Mouse (Mus musculus): ENCODE measurements around the gene Fgfr2. TPM values are rescaled to one million over a fixed set of nuclear protein-coding genes. Genes with fewer than 3 reads are reported as not detected.

Gene Fgfr2
- polyA plus RNA-seq, 2 experiments from 2014 or later = not detected

DNA sequence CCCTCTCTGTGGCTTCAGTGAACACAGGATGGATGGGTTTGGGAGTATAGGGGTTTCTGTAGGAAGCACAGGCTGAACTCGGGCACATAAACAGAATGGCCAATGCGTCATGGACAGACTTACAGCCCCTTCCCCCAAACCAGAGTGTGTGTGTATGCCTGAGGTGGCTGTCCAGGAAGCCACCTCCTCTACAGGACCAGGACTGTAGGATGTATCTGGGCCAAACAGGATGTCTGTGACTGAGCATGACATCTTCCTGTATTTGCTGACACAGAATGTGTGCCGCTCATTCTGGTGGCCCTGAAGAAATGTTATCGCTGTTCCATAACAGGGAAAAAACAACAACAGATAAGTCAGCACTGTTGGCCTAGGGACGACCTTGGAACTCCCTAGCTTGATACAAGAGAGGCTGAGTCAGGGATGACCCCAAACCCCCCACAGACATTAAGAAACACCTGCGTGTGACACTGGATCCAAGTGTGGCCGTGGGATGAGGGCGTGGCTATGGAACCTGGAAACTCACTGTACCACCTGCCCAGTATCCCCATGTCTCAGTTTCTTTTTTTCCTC lies 687.6 kb downstream of the Fgfr2 start:
- ATAC-seq = no peak

DNA sequence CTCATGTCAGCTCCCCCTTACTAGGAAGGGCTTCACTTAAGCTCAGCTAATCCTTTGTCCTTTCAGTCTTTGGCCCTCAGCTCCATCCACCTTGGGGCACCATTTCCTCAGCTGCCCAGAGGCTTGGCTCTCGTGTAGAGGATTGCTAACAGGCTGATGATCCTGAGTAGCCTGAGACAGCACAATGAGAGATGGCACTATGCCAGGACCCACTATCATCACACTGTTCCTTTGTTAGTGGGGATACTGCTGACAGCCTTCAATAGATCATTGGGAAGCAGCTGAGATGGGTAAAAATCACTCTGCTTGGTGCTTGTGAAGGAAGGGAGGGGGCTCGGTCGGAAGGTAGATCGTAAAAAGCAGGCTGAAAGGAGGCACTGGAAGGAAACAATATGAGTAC lies 693.8 kb downstream of the Fgfr2 start:
- no peak for ATAC-seq

DNA sequence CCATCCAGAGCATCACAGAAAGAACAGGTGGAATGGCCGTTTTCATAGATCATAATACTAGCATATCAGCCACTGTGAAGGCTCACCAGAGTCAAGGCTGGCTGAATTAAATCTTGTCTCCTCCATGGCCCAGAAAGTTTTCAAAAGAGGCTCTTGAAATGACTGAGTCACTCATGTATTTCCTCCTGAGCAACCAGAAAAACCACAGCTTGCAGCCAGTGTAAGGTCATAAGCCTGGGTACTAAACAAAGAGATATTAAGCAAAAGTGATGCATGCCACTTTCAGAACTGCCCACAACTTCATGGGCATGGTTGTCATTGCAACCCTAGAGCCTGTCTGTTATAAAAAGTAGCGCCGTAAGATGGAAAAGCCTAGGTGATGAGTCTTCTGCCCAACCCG lies 694.8 kb downstream of the Fgfr2 start:
- ATAC-seq = no peak

DNA sequence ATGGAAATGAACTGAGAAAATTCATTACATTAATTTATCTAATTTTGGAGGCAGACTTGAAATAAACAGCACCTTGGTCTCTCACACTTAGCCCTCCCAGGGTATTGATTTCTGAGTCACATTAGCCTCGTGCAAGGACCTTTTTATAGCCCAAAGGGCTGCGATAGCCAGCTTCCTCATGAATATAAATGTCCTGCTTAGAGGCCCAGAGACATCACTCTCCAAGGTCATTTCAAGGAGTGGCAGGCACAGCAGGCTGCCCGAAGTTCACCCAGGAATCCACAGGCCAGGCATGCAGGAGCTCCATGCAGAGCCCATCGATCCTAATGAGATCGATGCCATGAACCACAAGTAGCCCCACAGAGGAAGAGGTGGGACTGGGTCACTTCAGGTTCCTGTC lies 697.1 kb downstream of the Fgfr2 start:
- ATAC-seq = no peak

DNA sequence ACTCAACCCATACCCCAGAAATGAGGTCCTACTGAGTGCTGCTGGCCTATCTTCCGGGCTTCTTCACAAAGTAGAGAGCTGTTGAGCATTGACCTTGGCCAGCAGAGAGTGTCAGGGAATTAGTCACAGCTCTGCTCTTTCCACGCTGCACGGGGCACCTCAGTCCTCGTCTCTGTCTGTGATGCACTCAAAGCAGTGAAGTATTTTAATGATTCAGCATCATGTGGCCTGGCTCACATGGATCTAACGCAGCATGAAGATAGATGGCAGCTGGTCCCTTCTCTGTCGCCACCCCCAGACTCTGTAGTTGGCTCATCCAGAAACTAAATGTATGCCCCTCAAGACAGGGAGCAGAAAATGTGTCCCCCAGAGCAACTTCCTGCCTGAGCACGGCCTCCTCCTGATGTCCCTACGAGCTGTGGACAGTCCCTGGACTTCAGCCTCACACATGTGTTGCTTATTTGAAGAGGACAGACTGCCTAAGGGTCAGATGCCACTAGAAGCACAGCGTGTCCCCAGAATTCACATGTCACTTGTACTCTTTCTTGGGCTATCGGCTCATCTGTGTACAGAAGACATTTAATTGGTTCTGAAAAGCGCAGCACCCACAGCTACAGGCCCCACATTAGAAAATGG lies 697.7 kb downstream of the Fgfr2 start:
- ATAC-seq = no peak

DNA sequence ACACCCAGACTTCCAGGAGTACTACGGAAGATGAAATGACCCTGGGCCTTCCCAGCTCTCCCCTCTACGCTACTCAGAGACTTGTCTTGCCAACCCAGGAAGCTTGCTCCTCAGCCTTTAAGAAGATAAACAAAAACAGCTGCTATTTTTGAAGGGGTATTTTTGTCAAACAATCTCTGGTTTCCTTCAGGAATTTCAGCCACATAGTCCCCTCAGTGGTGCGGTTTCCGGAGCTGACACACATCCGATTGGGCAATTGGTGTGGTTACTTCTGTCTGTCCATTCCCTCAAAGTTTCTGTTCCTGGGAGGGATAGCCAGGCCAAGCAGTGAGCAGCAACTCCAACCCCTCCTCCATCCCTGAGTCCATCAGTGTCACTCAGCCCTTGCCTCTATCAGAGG lies 699.6 kb downstream of the Fgfr2 start:
- ATAC-seq = no peak

DNA sequence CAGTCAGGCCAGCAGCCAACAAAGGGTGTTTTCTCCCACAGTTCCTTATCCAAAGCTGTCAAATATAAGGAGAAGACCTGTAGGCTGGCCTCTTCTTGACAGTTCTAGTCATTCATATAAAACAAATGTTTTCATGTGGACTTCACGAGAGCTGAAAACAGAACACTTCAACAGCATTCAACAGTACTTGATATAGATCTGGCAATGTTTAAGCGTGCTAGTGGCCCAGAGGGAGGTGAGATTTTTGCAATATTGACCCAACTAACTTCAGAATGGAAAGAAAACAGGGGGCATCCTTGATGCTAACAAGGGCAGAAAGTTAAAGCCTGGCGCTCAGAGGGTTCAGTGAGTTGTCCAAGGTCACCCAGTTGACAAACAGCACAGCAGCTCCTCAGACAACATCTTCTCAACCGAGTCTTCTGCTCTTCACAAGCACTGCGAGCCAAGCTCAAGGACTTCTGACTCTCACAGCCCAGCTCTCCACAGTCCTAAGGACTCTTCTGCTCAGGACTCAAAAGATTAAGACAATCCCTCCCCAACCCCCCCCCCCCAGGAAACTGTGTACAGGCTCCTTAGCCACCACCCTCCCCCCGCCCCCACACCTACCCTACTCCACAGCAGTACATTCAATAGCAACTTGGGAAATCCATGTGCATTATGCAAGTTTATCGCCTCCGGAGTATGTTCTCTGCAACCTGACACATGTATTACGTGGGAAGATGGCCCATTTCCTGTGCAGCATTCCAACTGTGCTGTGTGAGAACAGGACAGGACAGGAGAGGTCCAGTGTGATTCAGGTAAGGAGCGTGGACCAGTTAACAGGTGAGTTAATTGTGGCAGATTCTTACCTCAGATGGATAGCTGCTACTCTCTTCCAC lies 703.5 kb downstream of the Fgfr2 start:
- ATAC-seq = no peak

DNA sequence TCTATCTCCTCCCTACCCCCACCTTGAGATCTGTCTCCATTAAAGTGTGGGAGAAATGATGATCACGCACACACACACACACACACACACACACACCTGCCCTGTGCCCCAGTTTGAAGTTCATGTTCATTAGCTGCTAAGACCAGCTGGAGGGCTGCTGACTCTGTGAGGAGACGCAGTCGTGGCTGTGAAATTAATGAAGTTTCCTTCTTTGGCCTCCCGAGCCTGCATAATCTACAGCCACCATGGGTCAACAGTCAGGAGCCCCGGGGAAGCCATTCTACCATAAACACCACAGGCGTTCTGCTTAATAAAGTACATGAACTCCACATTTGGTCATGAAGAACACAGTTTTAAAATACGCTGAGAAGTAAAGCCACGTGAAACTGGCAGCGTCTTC lies 706.3 kb downstream of the Fgfr2 start:
- no peak for ATAC-seq

DNA sequence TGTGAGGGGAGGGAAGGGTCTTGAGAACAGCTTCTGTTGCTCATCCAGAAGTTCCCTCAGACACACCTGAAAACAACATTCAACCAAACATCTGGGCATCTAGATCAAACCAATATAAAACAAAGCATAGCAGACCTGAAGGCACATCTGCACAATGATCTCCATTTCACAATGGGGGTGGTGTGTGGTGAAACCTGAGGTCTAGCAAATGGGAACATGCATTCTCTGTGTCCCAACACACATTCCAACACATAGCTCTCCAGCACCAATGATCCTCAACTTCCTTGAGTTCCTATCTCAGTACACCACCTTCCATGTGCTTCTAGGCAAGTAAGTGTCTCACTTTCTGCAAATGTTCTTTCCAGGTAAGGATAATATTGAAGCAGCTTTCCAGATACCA lies 707.3 kb downstream of the Fgfr2 start:
- ATAC-seq = no peak

DNA sequence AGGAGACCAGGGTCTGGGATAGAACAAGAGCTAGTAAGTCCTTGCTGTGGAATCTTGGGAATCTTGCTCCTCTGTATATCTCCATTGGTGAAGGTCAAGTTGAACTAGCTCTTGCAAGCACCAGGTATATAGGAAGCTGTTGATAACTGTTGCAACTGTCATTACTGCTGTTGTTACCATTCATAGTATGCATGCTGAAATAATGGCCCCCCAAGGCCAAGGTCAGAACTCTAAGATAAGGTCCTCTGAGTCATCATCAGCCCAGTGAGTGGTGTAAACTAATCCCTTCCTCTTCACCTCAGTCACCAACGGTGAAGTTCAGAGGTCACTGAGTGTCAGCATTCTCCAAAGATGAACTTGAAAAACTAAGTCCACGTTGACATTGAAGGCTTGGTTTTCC lies 710.6 kb downstream of the Fgfr2 start:
- no peak for ATAC-seq

DNA sequence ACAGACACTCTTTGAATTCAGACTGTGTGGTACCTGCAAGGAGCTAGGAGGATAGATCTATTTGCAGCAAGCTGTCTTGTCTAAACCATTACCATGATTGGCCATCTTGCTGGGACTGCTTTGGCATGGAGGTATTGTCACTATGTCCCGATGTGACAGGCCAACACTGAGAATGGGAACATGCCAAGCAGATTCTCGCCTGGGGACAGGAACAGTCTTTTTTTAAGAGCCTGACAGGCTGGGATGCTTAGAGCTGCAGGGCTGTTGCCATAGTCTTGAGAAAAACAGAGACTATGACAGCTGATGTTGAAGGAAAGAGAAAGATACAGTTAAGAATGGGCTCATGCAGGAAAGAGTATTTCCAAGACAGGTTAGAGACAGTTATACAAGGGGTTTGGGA lies 711.4 kb downstream of the Fgfr2 start:
- ATAC-seq = no peak

DNA sequence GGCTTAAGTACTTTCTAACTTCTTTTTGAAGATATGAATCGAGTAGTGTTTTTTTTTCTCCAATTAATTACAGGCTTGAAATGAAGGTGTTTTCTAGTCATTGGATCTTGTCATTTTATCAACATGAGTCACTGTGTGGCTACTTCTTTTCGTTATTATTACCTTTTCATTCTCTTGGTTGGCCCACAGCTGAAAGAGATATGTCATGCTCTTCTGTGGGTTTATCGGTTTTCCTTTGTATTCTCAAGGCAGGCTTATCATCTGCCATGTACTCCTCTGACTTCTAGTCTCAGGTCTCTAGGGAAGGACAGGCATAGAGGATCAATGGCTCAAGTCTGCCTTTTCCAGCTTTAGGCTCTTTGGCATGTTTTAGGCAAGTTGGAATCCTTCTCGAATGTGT lies 712.2 kb downstream of the Fgfr2 start:
- no peak for ATAC-seq

DNA sequence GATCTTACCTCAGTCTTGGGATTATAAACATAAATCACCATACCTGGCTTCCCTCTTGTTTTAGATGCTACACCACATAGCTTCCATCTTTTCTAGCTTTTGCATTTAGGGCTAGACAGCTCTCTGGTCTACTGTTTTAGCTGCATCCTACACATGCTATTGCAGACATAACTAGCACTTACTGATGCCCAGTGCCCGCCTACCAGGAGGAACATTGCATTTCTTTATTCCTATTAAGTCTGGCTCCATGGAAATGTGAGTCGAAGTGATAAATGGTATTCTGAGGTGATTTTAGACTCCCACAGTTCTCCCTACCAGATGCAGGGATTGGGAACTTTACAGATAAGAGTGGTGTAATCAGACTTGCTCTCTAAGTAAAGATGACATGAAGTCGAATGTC lies 713.3 kb downstream of the Fgfr2 start:
- ATAC-seq = no peak

DNA sequence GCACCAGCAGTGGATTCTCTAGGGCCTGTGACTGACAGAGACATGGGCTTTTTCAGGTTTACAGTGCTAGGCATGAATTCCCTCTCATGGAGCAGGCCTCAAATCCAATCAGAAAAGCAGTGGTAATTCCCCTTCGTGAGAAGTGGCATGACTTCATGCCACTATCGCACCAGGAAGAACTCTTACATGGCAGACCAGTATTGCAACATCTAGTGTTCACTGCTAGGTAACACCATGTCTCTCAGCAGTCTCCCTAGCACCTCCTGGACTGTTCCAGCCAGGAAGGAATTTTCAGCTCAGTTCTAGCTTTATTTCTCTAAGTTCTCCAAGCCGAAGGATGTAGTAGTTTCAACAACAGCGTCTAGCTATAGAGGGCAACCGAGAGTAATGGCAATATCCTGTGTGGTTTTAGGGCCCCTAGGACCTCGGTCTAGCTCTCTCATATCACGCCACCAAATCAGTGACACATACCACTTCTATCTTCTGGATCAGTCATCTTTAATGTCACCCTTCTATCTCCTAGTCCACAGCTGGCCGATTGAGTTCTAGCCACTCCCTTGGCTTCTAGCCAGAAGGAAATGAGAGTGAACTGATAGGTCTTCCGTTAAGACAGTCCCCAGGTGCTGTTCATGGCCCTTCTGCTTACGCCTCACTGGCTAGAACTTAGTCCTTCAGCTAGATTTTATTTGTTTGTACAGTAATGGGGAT lies 720.6 kb downstream of the Fgfr2 start:
- peak; percentile 96 for ATAC-seq

DNA sequence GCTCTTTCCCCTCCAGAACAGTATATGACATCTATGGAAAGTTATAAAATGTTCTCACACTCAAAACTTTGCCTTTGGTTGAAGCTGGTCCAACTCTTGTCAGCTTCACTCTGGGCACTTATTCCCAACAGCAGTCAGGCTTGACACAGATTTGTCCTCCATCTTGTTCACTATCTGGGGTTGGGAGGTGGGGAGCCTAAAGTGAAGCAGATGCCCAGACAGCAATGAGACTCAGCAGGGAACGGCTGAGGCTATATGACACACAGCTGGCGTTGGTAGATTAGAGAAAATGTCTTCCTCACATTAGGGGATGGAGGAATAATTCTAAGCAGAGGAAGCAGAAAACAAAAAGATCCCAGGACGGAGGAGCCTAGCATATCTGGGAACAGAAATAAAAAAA lies 724.7 kb downstream of the Fgfr2 start:
- ATAC-seq = no peak

DNA sequence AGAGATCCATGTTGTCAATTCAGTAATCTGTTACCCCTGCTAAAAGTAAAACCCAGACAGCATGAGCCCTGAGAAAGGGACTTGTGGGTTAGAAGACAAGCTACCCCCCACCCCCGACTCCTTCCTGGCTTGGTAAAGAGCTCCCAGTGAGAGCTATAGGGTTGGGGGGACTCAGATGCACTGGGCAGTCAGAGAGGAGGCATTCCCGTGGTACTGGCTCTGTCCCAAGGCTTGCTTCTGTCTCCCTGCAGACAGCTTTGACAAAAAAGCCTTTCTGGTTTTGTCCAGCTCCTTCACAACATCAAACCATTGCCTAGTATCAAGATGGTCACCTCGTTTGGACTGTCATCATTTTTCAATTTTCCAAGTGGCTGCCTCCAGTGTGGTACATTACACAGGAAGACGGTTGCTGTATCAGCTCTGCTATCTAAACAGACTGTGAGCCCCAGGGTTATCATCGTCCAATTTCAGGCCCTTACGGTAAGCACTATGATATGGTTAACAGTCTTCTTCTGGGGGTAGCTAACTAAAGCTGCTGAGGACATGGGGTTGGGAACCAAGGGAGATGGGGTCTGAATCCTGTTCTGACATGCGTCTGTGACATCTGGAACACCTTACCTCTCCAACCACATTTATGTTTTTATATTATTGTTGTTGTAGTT lies 726.4 kb downstream of the Fgfr2 start:
- no peak for ATAC-seq

DNA sequence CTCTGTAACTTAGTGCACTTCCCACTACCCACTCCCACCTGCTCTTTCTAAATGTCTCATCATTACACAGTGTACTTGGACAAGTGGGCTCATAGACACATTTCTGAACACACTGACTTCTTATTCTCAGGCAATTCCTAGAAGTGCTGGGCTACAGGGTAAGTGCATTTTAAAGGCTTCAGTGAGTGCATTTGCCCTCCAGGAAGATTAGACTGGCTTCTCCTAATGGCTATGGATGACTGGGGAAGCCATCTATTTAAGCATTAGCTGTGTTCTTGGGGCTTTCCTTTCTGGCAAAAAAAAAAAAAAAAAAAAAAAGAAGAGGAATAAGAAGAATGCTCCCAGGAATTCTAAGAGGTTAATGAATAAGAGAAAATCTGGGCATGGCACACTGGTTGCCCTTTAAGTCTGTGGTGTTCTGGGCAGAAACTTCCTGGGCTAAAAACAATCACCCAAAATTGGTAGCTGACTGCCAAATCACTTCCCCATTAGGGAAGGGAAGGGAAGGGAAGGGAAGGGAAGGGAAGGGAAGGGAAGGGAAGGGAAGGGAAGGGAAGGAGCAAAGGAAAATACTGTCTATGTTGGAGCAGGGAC lies 729.5 kb downstream of the Fgfr2 start:
- ATAC-seq = no peak

DNA sequence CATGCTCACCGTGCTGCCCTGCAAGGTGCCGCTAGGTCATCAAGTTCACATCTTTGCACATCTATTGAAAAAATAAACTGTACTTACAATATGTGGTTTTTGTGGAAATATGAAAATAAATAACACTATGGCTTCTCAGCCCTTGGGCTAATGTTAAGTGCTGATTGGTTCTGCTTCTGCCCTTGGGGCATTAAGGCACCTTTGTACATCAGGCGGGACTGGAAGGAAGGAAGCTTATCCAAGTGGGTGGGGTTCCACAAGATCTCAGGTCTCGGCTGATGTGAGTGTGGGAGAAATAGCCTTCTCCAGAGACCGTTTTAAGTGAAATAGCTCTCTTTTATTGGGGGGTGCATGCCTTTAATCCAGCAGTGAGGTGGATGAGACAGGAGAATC lies 730.1 kb downstream of the Fgfr2 start:
- ATAC-seq = no peak

DNA sequence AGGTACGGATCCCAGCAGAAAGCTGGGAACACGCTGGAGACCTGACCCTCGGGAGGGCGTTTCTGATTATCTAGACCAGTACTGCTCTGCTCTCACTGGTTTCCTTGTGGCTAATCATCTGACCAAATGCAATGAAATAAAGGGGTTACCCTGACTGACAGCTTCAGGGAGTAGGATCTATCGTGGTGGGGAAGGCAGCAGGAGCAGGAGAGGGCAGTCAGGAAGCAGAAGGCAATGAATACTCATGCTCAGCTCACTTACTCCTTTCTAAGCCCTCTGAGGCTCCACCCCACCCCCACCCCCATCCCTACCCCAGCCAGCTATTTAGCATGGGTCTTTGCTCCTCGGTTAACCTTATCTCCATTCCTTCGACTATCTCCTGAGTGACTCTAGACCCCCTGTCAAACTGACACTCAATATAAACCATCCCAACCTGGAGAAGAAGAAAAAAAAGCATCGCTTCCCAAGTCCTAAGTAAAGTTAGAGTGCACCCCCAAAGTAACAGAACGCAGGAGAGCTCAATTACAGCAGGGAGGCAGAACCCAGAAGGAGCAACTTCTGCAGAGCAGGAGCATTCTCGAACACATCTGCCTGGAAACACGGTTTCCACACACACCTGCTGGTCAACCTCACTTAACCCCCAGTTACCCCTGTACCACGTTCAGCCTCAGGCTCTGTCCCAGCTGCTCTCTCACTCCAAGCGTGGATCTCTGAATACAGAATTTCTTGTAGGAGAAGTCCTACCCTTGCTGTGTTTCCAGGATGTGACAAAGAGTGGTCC lies 730.7 kb downstream of the Fgfr2 start:
- ATAC-seq = no peak

DNA sequence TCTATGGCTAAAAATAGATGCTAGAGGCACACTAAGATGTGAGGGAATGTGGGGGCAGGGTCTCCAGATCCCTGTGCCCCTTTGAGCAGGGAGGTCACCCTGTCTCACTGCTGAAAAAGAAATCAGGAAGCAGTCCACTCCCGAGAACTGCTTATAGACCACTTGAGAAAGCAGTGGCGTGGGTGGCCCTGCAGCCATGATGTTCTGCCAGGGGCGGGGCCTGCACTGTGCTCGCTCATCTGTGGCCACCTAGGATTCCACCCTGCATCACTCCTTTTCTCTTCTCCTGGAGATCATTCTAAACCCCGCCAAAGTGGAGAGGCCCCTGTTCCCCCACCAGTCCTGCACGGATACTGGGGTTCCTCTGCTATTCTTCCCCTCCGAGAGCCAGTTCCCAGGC lies 733.7 kb downstream of the Fgfr2 start:
- ATAC-seq = no peak

DNA sequence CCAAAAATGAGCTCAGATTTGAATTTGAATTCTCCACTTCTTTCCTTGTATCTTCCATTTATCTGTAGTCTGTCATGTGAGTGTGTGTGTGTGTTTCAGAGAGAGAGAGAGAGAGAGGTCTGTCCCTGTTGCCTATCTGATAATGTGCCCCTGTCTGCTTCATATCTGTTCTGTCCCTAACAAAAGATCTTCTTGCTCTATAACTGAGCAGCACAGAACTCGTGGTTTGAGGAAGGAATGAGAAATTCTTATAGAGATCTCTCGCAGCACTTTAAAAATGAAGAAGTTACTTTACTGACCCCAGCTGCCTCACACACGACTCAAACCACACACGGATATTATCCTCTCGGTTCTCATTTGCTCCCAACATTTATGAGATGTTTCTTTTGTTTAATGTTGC lies 735.6 kb downstream of the Fgfr2 start:
- no peak for ATAC-seq

DNA sequence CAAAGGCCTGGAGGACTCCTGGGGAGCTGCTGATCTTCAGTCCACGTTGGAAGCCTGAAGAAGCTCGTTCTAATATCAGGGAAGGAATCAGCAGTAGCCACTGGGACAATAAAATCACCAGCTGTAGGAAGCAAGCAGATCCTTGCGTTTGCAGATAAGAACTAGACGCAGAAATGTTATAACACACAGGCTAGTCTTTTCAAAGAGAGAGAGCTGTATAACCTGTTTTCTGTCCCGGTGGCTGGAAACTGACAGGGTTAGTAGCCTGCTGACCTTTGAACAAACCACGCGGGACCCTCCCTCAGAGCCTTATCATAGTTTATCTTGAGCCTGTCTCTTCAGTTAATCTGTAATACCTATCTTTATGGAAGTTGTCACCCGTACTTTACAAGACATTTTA lies 736.8 kb downstream of the Fgfr2 start:
- ATAC-seq = no peak

Measured in CD4-positive, CD25-positive, alpha-beta regulatory T cell, adult 4 months (primary cell).